Mouse (Mus musculus) layer of hippocampus, adult 11-12 months (tissue): ENCODE measurements around the gene Etfa.

Source experiments
- DNase-seq: peaks from one replicate; pipeline ENCODE4 v3.0.0; 2022; ENCODE audit warnings: low spot score

The Etfa gene

GRCm38 (mm10) chr9:55423451-55424424, 88.3 kb downstream of the Etfa start:
- no peak for DNase-seq

GRCm38 (mm10) chr9:55421786-55422185, 90.3 kb downstream of the Etfa start:
- no peak for DNase-seq

- DNase-seq = no peak
Measured at GRCm38 (mm10) chr9:55411154-55411553, 100.9 kb downstream of the Etfa start.

- no peak for DNase-seq
Measured at GRCm38 (mm10) chr9:55410430-55410829, 101.6 kb downstream of the Etfa start.

GRCm38 (mm10) chr9:55409833-55410232, 102.2 kb downstream of the Etfa start:
- no peak for DNase-seq

GRCm38 (mm10) chr9:55408851-55409250, 103.2 kb downstream of the Etfa start:
- DNase-seq = no peak

- no peak for DNase-seq
Measured at GRCm38 (mm10) chr9:55406773-55407172, 105.3 kb downstream of the Etfa start.

- no peak for DNase-seq
Measured at GRCm38 (mm10) chr9:55404976-55405702, 106.9 kb downstream of the Etfa start.
